Mouse (Mus musculus): Measurements from ENCODE around the gene Acat2. TPM values are rescaled to one million over a fixed set of nuclear protein-coding genes. Genes with fewer than 3 reads are reported as not detected.
"Not testable (repeated sequence)": the region's sequence is repeated elsewhere in the genome, so short reads cannot be mapped to it uniquely, and the experiment has no call there.

Gene Acat2
- polyA plus RNA-seq, 1 experiment from 2014 or later: 103 TPM

- Histone ChIP-seq H3K9ac (ENCODE audit: low read depth, low read length) (no peak overlapping the region), H3K4me3 (replicated peaks; ENCODE audit: low read depth, low read length) (no peak overlapping the region), H3K36me3 (ENCODE audit: insufficient read depth, low read length) (peaks cover 8% of the 10 kb centered on the region; the same call in 1 of the 2 replicates), H3K9me3 (replicated peaks; ENCODE audit: low read length) (no peaks in the 10 kb centered on the region), H3K27ac (no peak overlapping the region), H3K4me1 (replicated peaks; ENCODE audit: insufficient read depth, low read length) (no peaks in the 10 kb centered on the region), H3K27me3 (ENCODE audit: insufficient read depth, low read length) (no peaks in the 10 kb centered on the region), H3K4me2 (ENCODE audit: low read length) (no peak overlapping the region)
- 94% methylated on average over 6 of the region's 6 CpGs for WGBS
- no peak for TF ChIP-seq CTCF (IDR thresholded peaks at IDR 0.05; ENCODE audit: low read depth)
- ATAC-seq (replicated peaks; ENCODE audit: low FRiP score, low read depth): no peak
- DNase-seq (ENCODE audit: low spot score): no peak
These were observed 58.3 kb downstream of the Acat2 start for GRCm38 (mm10) chr17:12902291-12902690.

- not testable (repeated sequence) for H3K9ac ChIP-seq (ENCODE audit: low read depth, low read length); H3K4me3 ChIP-seq (replicated peaks; ENCODE audit: low read depth, low read length); H3K4me1 ChIP-seq (replicated peaks; ENCODE audit: insufficient read depth, low read length); H3K27me3 ChIP-seq (ENCODE audit: insufficient read depth, low read length); H3K9me3 ChIP-seq (replicated peaks; ENCODE audit: low read length); H3K4me2 ChIP-seq (ENCODE audit: low read length); H3K27ac ChIP-seq; H3K36me3 ChIP-seq (ENCODE audit: insufficient read depth, low read length); ATAC-seq (replicated peaks; ENCODE audit: low FRiP score, low read depth)
- WGBS: 40% methylated on average over 2 of the region's 2 CpGs
- peak; percentile 21 for DNase-seq (ENCODE audit: low spot score)
These were observed 61.9 kb downstream of the Acat2 start for GRCm38 (mm10) chr17:12898607-12899006.

- Histone ChIP-seq H3K4me2 (ENCODE audit: low read length) (no peak overlapping the region), H3K4me1 (replicated peaks; ENCODE audit: insufficient read depth, low read length) (no peaks in the 10 kb centered on the region), H3K9ac (ENCODE audit: low read depth, low read length) (no peak overlapping the region), H3K27me3 (ENCODE audit: insufficient read depth, low read length) (no peaks in the 10 kb centered on the region), H3K36me3 (ENCODE audit: insufficient read depth, low read length) (peaks cover 4% of the 10 kb centered on the region; the same call in 1 of the 2 replicates), H3K9me3 (replicated peaks; ENCODE audit: low read length) (no peaks in the 10 kb centered on the region), H3K4me3 (replicated peaks; ENCODE audit: low read depth, low read length) (no peak overlapping the region), H3K27ac (no peak overlapping the region)
- ATAC-seq (replicated peaks; ENCODE audit: low FRiP score, low read depth) (no peak), DNase-seq (ENCODE audit: low spot score) (no peak)
- TF ChIP-seq CTCF (IDR thresholded peaks at IDR 0.05; ENCODE audit: low read depth): no peak
- 83% methylated on average over 5 of the region's 5 CpGs for WGBS
These were observed 62.9 kb downstream of the Acat2 start for GRCm38 (mm10) chr17:12897674-12898073.

Other genes with a start within 250 kb of the Acat2 start
- gene Igf2r, start 191.1 kb downstream of the Acat2 start, polyA plus RNA-seq (2015; fragmentation: Nextera tagmentation; extraction: Ambion mirVana): 16.1 and 16.7 TPM in 2 replicates
- 0.20 and 0.75 TPM in 2 replicates for gene Mas1, start 92.6 kb downstream of the Acat2 start, polyA plus RNA-seq (2015; fragmentation: Nextera tagmentation; extraction: Ambion mirVana)
- gene Mrgprh, start 84.7 kb downstream of the Acat2 start, polyA plus RNA-seq (2015; fragmentation: Nextera tagmentation; extraction: Ambion mirVana): not detected in 2 replicates
- gene Pnldc1, start 50.5 kb downstream of the Acat2 start, polyA plus RNA-seq (2015; fragmentation: Nextera tagmentation; extraction: Ambion mirVana): 0.59 and 1.1 TPM in 2 replicates
- gene Tcp1, start 45.0 kb downstream of the Acat2 start, polyA plus RNA-seq (2015; fragmentation: Nextera tagmentation; extraction: Ambion mirVana): 304 and 328 TPM in 2 replicates
- 133 and 140 TPM in 2 replicates for gene Mrpl18, start 44.4 kb downstream of the Acat2 start, polyA plus RNA-seq (2015; fragmentation: Nextera tagmentation; extraction: Ambion mirVana)
- gene Acat3, start 20.1 kb downstream of the Acat2 start, polyA plus RNA-seq (2015; fragmentation: Nextera tagmentation; extraction: Ambion mirVana): 4.4 and 5.4 TPM in 2 replicates
- gene Wtap, start 33.4 kb upstream of the Acat2 start, polyA plus RNA-seq (2015; fragmentation: Nextera tagmentation; extraction: Ambion mirVana): 143 and 150 TPM in 2 replicates
- gene Sod2, start 46.1 kb upstream of the Acat2 start, polyA plus RNA-seq (2015; fragmentation: Nextera tagmentation; extraction: Ambion mirVana): 295 and 310 TPM in 2 replicates
- 0.10 and 0.12 TPM in 2 replicates for gene Gpr31b, start 91.5 kb upstream of the Acat2 start, polyA plus RNA-seq (2015; fragmentation: Nextera tagmentation; extraction: Ambion mirVana)
- gene Tcp10b, start 100.4 kb upstream of the Acat2 start, polyA plus RNA-seq (2015; fragmentation: Nextera tagmentation; extraction: Ambion mirVana): 0.16 and 0.23 TPM in 2 replicates
- not detected in 2 replicates for gene Unc93a, start 171.1 kb upstream of the Acat2 start, polyA plus RNA-seq (2015; fragmentation: Nextera tagmentation; extraction: Ambion mirVana)

Measured in kidney, postnatal 0 days (tissue).